In genomic region chr10:84636656-84637055, GRCm38 (mm10) we compare ENCODE assay signal across 27 mouse cellular contexts.
"Had no signal": no experiment of that assay in that cellular context is flagged by ENCODE, and none has a peak within 500 bp of the region (broad histone marks: within the 10 kb centered on the region; RNA-seq: fewer than 3 reads in every experiment).

No protein-coding gene starts in this region.

- H3K9me3 ChIP-seq: heart, embryonic 13.5 days; heart, embryonic 15.5 days; hindbrain, embryonic 12.5 days; intestine, embryonic 15.5 days; kidney, embryonic 15.5 days; limb, embryonic 13.5 days; limb, embryonic 15.5 days; liver, embryonic 12.5 days had no signal

- ATAC-seq: forebrain, embryonic 16.5 days; hindbrain, embryonic 16.5 days; inflammation-experienced regulatory T-cells, adult 6 months; intestine, embryonic 15.5 days; intestine, postnatal 0 days; liver, embryonic 12.5 days had no signal

- H3K9ac ChIP-seq: heart, embryonic 13.5 days; heart, embryonic 15.5 days; hindbrain, embryonic 12.5 days; hindbrain, embryonic 14.5 days; intestine, embryonic 15.5 days; kidney, embryonic 15.5 days; limb, embryonic 13.5 days; limb, embryonic 15.5 days; liver, embryonic 12.5 days; liver, embryonic 14.5 days had no signal

- H3K4me1 ChIP-seq: heart, embryonic 13.5 days; heart, embryonic 15.5 days; hindbrain, embryonic 12.5 days; intestine, embryonic 15.5 days; kidney, embryonic 15.5 days; limb, embryonic 13.5 days; limb, embryonic 15.5 days had no signal

- H3K27me3 ChIP-seq: heart, embryonic 13.5 days; heart, embryonic 15.5 days; hindbrain, embryonic 12.5 days; intestine, embryonic 15.5 days; kidney, embryonic 15.5 days; limb, embryonic 13.5 days; limb, embryonic 15.5 days; liver, embryonic 12.5 days had no signal

- H3K27ac ChIP-seq: heart, adult 2 months; heart, embryonic 13.5 days; heart, embryonic 15.5 days; hindbrain, embryonic 12.5 days; hindbrain, embryonic 14.5 days; intestine, embryonic 15.5 days; kidney, embryonic 15.5 days; kidney, postnatal 0 days; limb, embryonic 13.5 days; limb, embryonic 15.5 days; liver, embryonic 12.5 days; liver, embryonic 14.5 days had no signal

- H3K4me3 ChIP-seq: heart, adult 2 months; heart, embryonic 13.5 days; heart, embryonic 15.5 days; hindbrain, embryonic 12.5 days; intestine, embryonic 15.5 days; kidney, embryonic 15.5 days; limb, embryonic 13.5 days; limb, embryonic 15.5 days; liver, embryonic 12.5 days had no signal

- DNase-seq: heart, adult 11 months; heart, adult 2 months; heart, postnatal 14 days; heart, postnatal 36 days; kidney, adult 2 months; kidney, adult 9 months; kidney, postnatal 14 days; kidney, postnatal 36 days; layer of hippocampus, adult 9-11 months; layer of hippocampus, postnatal 36 days; left cerebral cortex, postnatal 4 days had no signal

- H3K4me2 ChIP-seq: heart, embryonic 11.5 days; heart, embryonic 13.5 days; heart, embryonic 15.5 days; hindbrain, embryonic 12.5 days; hindbrain, embryonic 14.5 days; intestine, embryonic 15.5 days; kidney, embryonic 15.5 days; limb, embryonic 13.5 days; limb, embryonic 15.5 days; liver, embryonic 12.5 days had no signal
